8 mouse cellular contexts compared by ENCODE assay signal in the genomic region with DNA sequence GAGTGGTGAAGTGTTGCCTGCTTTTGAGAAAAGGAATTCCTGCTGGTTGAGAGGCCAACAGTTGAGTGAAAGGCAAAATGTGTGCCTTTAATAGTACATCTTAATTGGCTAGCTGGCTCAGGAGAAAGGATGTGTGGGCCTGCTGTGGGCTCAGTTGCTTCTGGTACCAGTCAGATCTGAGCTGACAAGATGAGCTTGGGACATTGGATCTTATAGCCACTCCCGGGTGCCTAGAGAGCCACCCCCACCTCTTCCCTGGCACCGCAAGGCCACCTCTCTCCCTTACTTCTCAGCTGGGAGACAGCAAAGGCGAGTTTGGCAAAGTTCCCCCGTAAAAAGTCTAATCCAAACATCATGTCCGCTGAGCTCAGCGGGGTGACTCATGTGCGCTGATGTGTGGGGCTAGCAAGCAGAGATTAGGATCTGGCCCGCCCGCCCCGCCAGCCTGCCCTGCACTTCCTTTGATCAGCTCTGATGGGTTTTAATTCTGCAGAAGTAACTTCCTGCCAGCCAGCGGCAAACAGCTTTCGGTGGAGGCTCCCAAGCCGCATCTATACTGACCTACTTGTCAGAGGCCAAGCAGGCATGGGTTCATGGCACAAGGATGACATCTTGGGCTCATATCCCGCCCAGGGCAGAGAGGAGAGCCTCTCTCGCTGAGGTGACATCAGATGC. TPM values are rescaled to one million over a fixed set of nuclear protein-coding genes. Genes with fewer than 3 reads are reported as not detected.
DNase-seq lines count a peak whose midpoint lies in the region; ATAC-seq and TF ChIP-seq lines count a peak whose summit lies in the region.

No protein-coding gene starts in this region.

- peak; percentile 35 for ATAC-seq in liver, postnatal 0 days
- ATAC-seq in neural tube, embryonic 11.5 days (ENCODE audit: insufficient read depth, low FRiP score, low TSS enrichment): no peak

- H3K4me2 ChIP-seq in liver, postnatal 0 days (ENCODE audit: low read depth, low read length): peak overlapping the region; percentile 42
- peak overlapping the region; percentile 29; the same call in 1 of the 2 replicates for H3K4me2 ChIP-seq in neural tube, embryonic 11.5 days (ENCODE audit: low read depth)

- 14% methylated on average over 15 of the region's 15 CpGs for WGBS in heart, adult 2 months
- WGBS in kidney, adult 2 months: 7% methylated on average over 15 of the region's 15 CpGs
- WGBS in liver, postnatal 0 days (ENCODE audit: insufficient replicate concordance): 6% methylated on average over 15 of the region's 15 CpGs
- WGBS in neural tube, embryonic 11.5 days: 14% methylated on average over 15 of the region's 15 CpGs

- no peaks in the 10 kb centered on the region for H3K36me3 ChIP-seq in heart, adult 2 months (ENCODE audit: control insufficient read depth, insufficient read depth, low read length)
- no peaks in the 10 kb centered on the region for H3K36me3 ChIP-seq in kidney, adult 2 months (ENCODE audit: control insufficient read depth, insufficient read depth, low read length)
- no peaks in the 10 kb centered on the region for H3K36me3 ChIP-seq in liver, postnatal 0 days (replicated peaks; ENCODE audit: insufficient read depth, low read length)
- no peaks in the 10 kb centered on the region for H3K36me3 ChIP-seq in neural tube, embryonic 11.5 days (ENCODE audit: control insufficient read depth, insufficient read depth, low read length)

- no peaks in the 10 kb centered on the region for H3K27me3 ChIP-seq in heart, adult 2 months (ENCODE audit: control insufficient read depth, insufficient read depth, low read length)
- H3K27me3 ChIP-seq in kidney, adult 2 months (replicated peaks; ENCODE audit: control insufficient read depth, insufficient read depth, low read length): no peaks in the 10 kb centered on the region; the same call in 1 of the 2 replicates
- H3K27me3 ChIP-seq in liver, postnatal 0 days (ENCODE audit: insufficient read depth, low read length): no peaks in the 10 kb centered on the region
- H3K27me3 ChIP-seq in neural tube, embryonic 11.5 days (ENCODE audit: control insufficient read depth, insufficient read depth, low read length): no peaks in the 10 kb centered on the region

- peak; percentile 23 to 26 for DNase-seq in cerebellum, postnatal 14 days
- DNase-seq in cerebellum, adult 18-20 months: no peak
- DNase-seq in embryo, embryonic 9.5 days (ENCODE audit: extremely low spot score): peak; percentile 56
- DNase-seq in heart, adult 2 months: peak; percentile 59 to 75
- peak; percentile 71 for DNase-seq in kidney, adult 2 months
- DNase-seq in liver, postnatal 0 days: peak; percentile 58
- DNase-seq in neural tube, embryonic 11.5 days (ENCODE audit: low spot score): peak; percentile 36
- peak; percentile 16 for DNase-seq in telencephalon, adult 2 months (ENCODE audit: low read depth, low spot score)

- H3K4me3 ChIP-seq in heart, adult 2 months: peak overlapping the region; percentile 22
- H3K4me3 ChIP-seq in kidney, adult 2 months (ENCODE audit: insufficient read depth, low read depth, low read length): no peak overlapping the region
- H3K4me3 ChIP-seq in liver, postnatal 0 days (ENCODE audit: low read depth, low read length): no peak overlapping the region
- H3K4me3 ChIP-seq in neural tube, embryonic 11.5 days (ENCODE audit: low read depth, low read length): no peak overlapping the region

- no peak overlapping the region for H3K9ac ChIP-seq in heart, adult 2 months (ENCODE audit: low read depth, low read length)
- peak overlapping the region; percentile 21 for H3K9ac ChIP-seq in liver, postnatal 0 days (replicated peaks)
- H3K9ac ChIP-seq in neural tube, embryonic 11.5 days (ENCODE audit: low read length): 0 out of 2 replicates have a peak overlapping the region, but pooled peaks have one; percentile 10

- H3K4me1 ChIP-seq in heart, adult 2 months (ENCODE audit: control insufficient read depth, insufficient read depth, low read length): peaks cover 5% of the 10 kb centered on the region
- H3K4me1 ChIP-seq in kidney, adult 2 months (ENCODE audit: control insufficient read depth, insufficient read depth, low read length): peaks cover 3% of the 10 kb centered on the region; the same call in 1 of the 2 replicates
- H3K4me1 ChIP-seq in liver, postnatal 0 days (ENCODE audit: insufficient read depth): peaks cover 22% of the 10 kb centered on the region
- H3K4me1 ChIP-seq in neural tube, embryonic 11.5 days (ENCODE audit: control insufficient read depth, insufficient read depth, low read length): no peaks in the 10 kb centered on the region

- no peaks in the 10 kb centered on the region for H3K79me2 ChIP-seq in heart, adult 2 months (replicated peaks; ENCODE audit: control insufficient read depth, insufficient read depth, low read length)

- H3K27ac ChIP-seq in heart, adult 2 months: peak overlapping the region; percentile 34
- no peak overlapping the region for H3K27ac ChIP-seq in kidney, adult 2 months (ENCODE audit: insufficient read depth, low read depth, low read length)
- H3K27ac ChIP-seq in liver, postnatal 0 days (ENCODE audit: low read depth): no peak overlapping the region
- no peak overlapping the region for H3K27ac ChIP-seq in neural tube, embryonic 11.5 days (ENCODE audit: low read depth, low read length)

- no peak for TF ChIP-seq POLR2A in heart, adult 2 months (IDR thresholded peaks at IDR 0.05; ENCODE audit: insufficient read depth, low read depth, low read length)
- no peak for TF ChIP-seq POLR2A in kidney, adult 2 months (IDR thresholded peaks at IDR 0.05; ENCODE audit: low read depth, low read length)

- H3K9me3 ChIP-seq in liver, postnatal 0 days (ENCODE audit: low read length): no peaks in the 10 kb centered on the region
- H3K9me3 ChIP-seq in neural tube, embryonic 11.5 days (ENCODE audit: control insufficient read depth, low read length): no peaks in the 10 kb centered on the region

- no peak for TF ChIP-seq EP300 in heart, adult 2 months (IDR thresholded peaks at IDR 0.05; ENCODE audit: insufficient read depth, low read depth, low read length)
- TF ChIP-seq EP300 in liver, postnatal 0 days (IDR thresholded peaks at IDR 0.05; ENCODE audit: low read depth): no peak

- no peak for TF ChIP-seq CTCF in heart, adult 2 months (IDR thresholded peaks at IDR 0.05)
- TF ChIP-seq CTCF in kidney, adult 2 months (conservative IDR thresholded peaks at IDR 0.05; ENCODE audit: insufficient read depth, insufficient read length, low read depth, low read length): no peak
- TF ChIP-seq CTCF in liver, postnatal 0 days (IDR thresholded peaks at IDR 0.05; ENCODE audit: low read depth): no peak

- intact Hi-C loops in heart, adult 2 months (cut with DNase I): loop anchor here (1.0 kb wide), 1 partner anchor 11 kb away; no protein-coding TSS in a partner anchor

RNA-seq across cellular contexts. Expression of a gene that starts 38.4 kb away (rescaled TPM):
- 1 to 10 TPM; 3.8 to 4.5 TPM for total RNA-seq in heart, adult 2 months (2021)
- 3.0 and 5.1 TPM in 2 replicates for polyA plus RNA-seq in heart, adult 2 months (2012; rRNA removed)
- polyA plus RNA-seq in kidney, adult 2 months (2012; rRNA removed): 6.1 and 7.1 TPM in 2 replicates
- 3.8 and 4.7 TPM in 2 replicates for polyA plus RNA-seq in liver, postnatal 0 days (2015; fragmentation: Nextera tagmentation; extraction: Ambion mirVana)
- polyA plus RNA-seq in neural tube, embryonic 11.5 days (2014; fragmentation: Nextera tagmentation; extraction: Ambion mirVana): 56.5 and 59.8 TPM in 2 replicates

Comparison
In these comparisons a context has a peak if more than half of its experiments do, and no peak if none do; other contexts are left out.
1. DNase-seq: peak in cerebellum, postnatal 14 days (2 of 2), embryo, embryonic 9.5 days (single experiment), heart, adult 2 months (2 of 2), kidney, adult 2 months (single experiment), liver, postnatal 0 days (single experiment), neural tube, embryonic 11.5 days (single experiment) and telencephalon, adult 2 months (single experiment); none in cerebellum, adult 18-20 months (0 of 2).